ENCODE assay signal across 8 mouse cellular contexts in genomic region chr17:34645831-34646511, GRCm38 (mm10). TPM values are rescaled to one million over a fixed set of nuclear protein-coding genes. Genes with fewer than 3 reads are reported as not detected.
A peak's percentile ranks its signal among the peaks of the same experiment; 100 is the strongest.
DNase-seq lines count a peak whose midpoint lies in the region; ATAC-seq and TF ChIP-seq lines count a peak whose summit lies in the region.

No protein-coding gene starts in this region.

- H3K79me2 ChIP-seq in myocyte (ENCODE audit: control insufficient read depth, insufficient read depth): peaks cover 9% of the 10 kb centered on the region

- no peak overlapping the region for H3ac ChIP-seq in myocyte (ENCODE audit: control insufficient read depth, insufficient read length)

- peak overlapping the region; percentile 34; the same call in 1 of the 2 replicates for H3K27ac ChIP-seq in liver, embryonic 11.5 days (ENCODE audit: low read depth, low read length)
- peak overlapping the region; percentile 27; the same call in 1 of the 2 replicates for H3K27ac ChIP-seq in heart, postnatal 0 days (ENCODE audit: low read depth)

- H3K9me3 ChIP-seq in liver, embryonic 11.5 days (ENCODE audit: control insufficient read depth, low read length): no peaks in the 10 kb centered on the region
- H3K9me3 ChIP-seq in heart, postnatal 0 days (replicated peaks; ENCODE audit: control insufficient read depth, low read length): no peaks in the 10 kb centered on the region

- DNase-seq in adrenal gland, adult 2 months: peak; percentile 15
- DNase-seq in adrenal gland, adult 18-20 months (ENCODE audit: low spot score in 2 of 2): no peak
- DNase-seq in liver, embryonic 11.5 days (ENCODE audit: low spot score): no peak
- DNase-seq in liver: no peak
- peak; percentile 4 for DNase-seq in heart, postnatal 0 days (ENCODE audit: low spot score)
- no peak for DNase-seq in layer of hippocampus, adult 11-12 months (ENCODE audit: low spot score)
- no peak for DNase-seq in Muller cell, postnatal 12 days (ENCODE audit: inconsistent ontology term)

- peaks cover 19% of the 10 kb centered on the region for H3K4me1 ChIP-seq in liver, embryonic 11.5 days (replicated peaks; ENCODE audit: control insufficient read depth, insufficient read depth, low read length)
- H3K4me1 ChIP-seq in heart, postnatal 0 days (ENCODE audit: control insufficient read depth, insufficient read depth): peaks cover 21% of the 10 kb centered on the region

- H3K4me3 ChIP-seq in liver, embryonic 11.5 days (ENCODE audit: low read depth, low read length): peak overlapping the region; percentile 71
- no peak overlapping the region for H3K4me3 ChIP-seq in heart, postnatal 0 days (ENCODE audit: low read depth, low read length)
- peak overlapping the region; percentile 28 for H3K4me3 ChIP-seq in myocyte

- H3K4me2 ChIP-seq in liver, embryonic 11.5 days: peak overlapping the region; percentile 79
- peak overlapping the region; percentile 38; the same call in 1 of the 2 replicates for H3K4me2 ChIP-seq in heart, postnatal 0 days (ENCODE audit: low read depth, low read length)
- H3K4me2 ChIP-seq in myocyte (ENCODE audit: low read depth): peak overlapping the region; percentile 69

- no peak for TF ChIP-seq EP300 in heart, postnatal 0 days (IDR thresholded peaks at IDR 0.05; ENCODE audit: low read depth)

- peaks cover 17% of the 10 kb centered on the region for H3K36me3 ChIP-seq in liver, embryonic 11.5 days (ENCODE audit: control insufficient read depth, insufficient read depth, low read length)
- peaks cover 14% of the 10 kb centered on the region for H3K36me3 ChIP-seq in heart, postnatal 0 days (replicated peaks; ENCODE audit: control insufficient read depth, insufficient read depth, low read length)
- H3K36me3 ChIP-seq in myocyte (ENCODE audit: control insufficient read depth, insufficient read depth): no peaks in the 10 kb centered on the region

- ATAC-seq in liver, embryonic 11.5 days (replicated peaks; ENCODE audit: low FRiP score): no peak
- ATAC-seq in heart, postnatal 0 days (ENCODE audit: insufficient read depth, low read depth): no peak

- H3K9ac ChIP-seq in liver, embryonic 11.5 days (ENCODE audit: low read depth, low read length): no peak overlapping the region
- H3K9ac ChIP-seq in heart, postnatal 0 days (replicated peaks; ENCODE audit: low read depth, low read length): no peak overlapping the region

- 70% methylated on average over 30 of the region's 30 CpGs for WGBS in liver, embryonic 11.5 days
- 79% methylated on average over 30 of the region's 30 CpGs for WGBS in heart, postnatal 0 days

- H3K27me3 ChIP-seq in liver, embryonic 11.5 days (replicated peaks; ENCODE audit: control insufficient read depth, insufficient read depth, low read length): no peaks in the 10 kb centered on the region
- H3K27me3 ChIP-seq in heart, postnatal 0 days (ENCODE audit: control insufficient read depth, insufficient read depth, low read length): no peaks in the 10 kb centered on the region
- H3K27me3 ChIP-seq in myocyte (ENCODE audit: control insufficient read depth, insufficient read depth, insufficient read length): no peaks in the 10 kb centered on the region

- TF ChIP-seq CTCF in heart, postnatal 0 days (IDR thresholded peaks at IDR 0.05; ENCODE audit: low read depth): no peak

- TF ChIP-seq POLR2A in myocyte (IDR thresholded peaks at IDR 0.05; ENCODE audit: insufficient read length, low read depth): no peak

TF ChIP-seq in myocyte, 11 proteins besides CTCF, POLR2A, EP300 and RAD21:
- TF ChIP-seq MYOD1 (IDR thresholded peaks at IDR 0.05; ENCODE audit: control insufficient read depth in 1 of 3, insufficient read length in 2 of 3, low read depth in 2 of 3) (no peak), TCF12 (IDR thresholded peaks at IDR 0.05; ENCODE audit: insufficient read depth, poor library complexity, severe bottlenecking) (no peak), MAX (IDR thresholded peaks at IDR 0.05; ENCODE audit: low read depth) (no peak), USF1 (IDR thresholded peaks at IDR 0.05; ENCODE audit: low read depth) (no peak), MYOG (IDR thresholded peaks at IDR 0.05; ENCODE audit: control insufficient read depth in 1 of 3, insufficient read depth in 1 of 3, insufficient read length in 2 of 3, low read depth in 2 of 3) (no peak), E2F4 (IDR thresholded peaks at IDR 0.05; ENCODE audit: insufficient read depth) (no peak), REST (IDR thresholded peaks at IDR 0.05; ENCODE audit: insufficient read depth, insufficient read length) (no peak), TCF3 (IDR thresholded peaks at IDR 0.05; ENCODE audit: insufficient read length, low read depth) (no peak)
TF ChIP-seq in myocyte: peak in this region for 0.

RNA-seq across cellular contexts. Expression of gene Atf6b, which starts 1.0 kb away (rescaled TPM):
- total RNA-seq in adrenal gland, adult 2 months (2021): 10 to 100 TPM; 44.1 to 53.2 TPM
- 114 and 118 TPM in 2 replicates for polyA plus RNA-seq in adrenal gland, adult 2 months (2012; rRNA removed)
- total RNA-seq in adrenal gland, adult 18-20 months (2021): 10 to 100 TPM; 46.5 to 48.6 TPM
- polyA plus RNA-seq in liver, embryonic 11.5 days (2014; fragmentation: Nextera tagmentation; extraction: Ambion mirVana): 39.9 and 48.5 TPM in 2 replicates
- 15.8 and 16.6 TPM in 2 replicates for total RNA-seq in heart, postnatal 0 days (2014; rRNA removed; ENCODE audit: low replicate concordance)
- polyA plus RNA-seq in heart, postnatal 0 days (2015; fragmentation: Nextera tagmentation; extraction: Ambion mirVana): 22.5 and 24.3 TPM in 2 replicates
- polyA plus RNA-seq in myocyte (2012; fragmentation: generic; extraction: Trizol): 42.5 TPM

RNA-seq across cellular contexts. Expression of gene Fkbpl, which starts 1.4 kb away (rescaled TPM):
- total RNA-seq in adrenal gland, adult 2 months (2021): 10 to 100 TPM; 12.7 to 17.2 TPM
- 7.1 and 7.6 TPM in 2 replicates for polyA plus RNA-seq in adrenal gland, adult 2 months (2012; rRNA removed)
- total RNA-seq in adrenal gland, adult 18-20 months (2021): 10 to 100 TPM; 12.8 to 17.5 TPM
- polyA plus RNA-seq in liver, embryonic 11.5 days (2014; fragmentation: Nextera tagmentation; extraction: Ambion mirVana): 9.5 and 9.7 TPM in 2 replicates
- total RNA-seq in heart, postnatal 0 days (2014; rRNA removed; ENCODE audit: low replicate concordance): 2.6 and 7.1 TPM in 2 replicates
- 12.3 and 13.4 TPM in 2 replicates for polyA plus RNA-seq in heart, postnatal 0 days (2015; fragmentation: Nextera tagmentation; extraction: Ambion mirVana)
- polyA plus RNA-seq in myocyte (2012; fragmentation: generic; extraction: Trizol): 13.5 TPM

RNA-seq across cellular contexts. Expression of gene Prrt1, which starts 16.6 kb away (rescaled TPM):
- 10 to 100 TPM in 1 of 2 experiments, 1 to 10 TPM in 1; 9.1 to 12.8 TPM for total RNA-seq in adrenal gland, adult 2 months (2021)
- polyA plus RNA-seq in adrenal gland, adult 2 months (2012; rRNA removed): 22.1 and 32.8 TPM in 2 replicates
- 10 to 100 TPM; 10.4 to 17.9 TPM for total RNA-seq in adrenal gland, adult 18-20 months (2021)
- polyA plus RNA-seq in liver, embryonic 11.5 days (2014; fragmentation: Nextera tagmentation; extraction: Ambion mirVana): not detected in 2 replicates
- total RNA-seq in heart, postnatal 0 days (2014; rRNA removed; ENCODE audit: low replicate concordance): 0.35 TPM in 1 of 2 replicates, not detected in the other
- polyA plus RNA-seq in heart, postnatal 0 days (2015; fragmentation: Nextera tagmentation; extraction: Ambion mirVana): 0.16 and 0.19 TPM in 2 replicates
- not detected for polyA plus RNA-seq in myocyte (2012; fragmentation: generic; extraction: Trizol)

RNA-seq across cellular contexts. Expression of gene Ppt2, which starts 17.7 kb away (rescaled TPM):
- 10 to 100 TPM; 58.3 to 70.7 TPM for total RNA-seq in adrenal gland, adult 2 months (2021)
- 58.5 and 102 TPM in 2 replicates for polyA plus RNA-seq in adrenal gland, adult 2 months (2012; rRNA removed)
- 10 to 100 TPM; 56.9 to 71.5 TPM for total RNA-seq in adrenal gland, adult 18-20 months (2021)
- polyA plus RNA-seq in liver, embryonic 11.5 days (2014; fragmentation: Nextera tagmentation; extraction: Ambion mirVana): 23.1 and 25.8 TPM in 2 replicates
- 35.7 and 37.4 TPM in 2 replicates for total RNA-seq in heart, postnatal 0 days (2014; rRNA removed; ENCODE audit: low replicate concordance)
- polyA plus RNA-seq in heart, postnatal 0 days (2015; fragmentation: Nextera tagmentation; extraction: Ambion mirVana): 24.0 and 25.7 TPM in 2 replicates
- polyA plus RNA-seq in myocyte (2012; fragmentation: generic; extraction: Trizol): 21.9 TPM

RNA-seq across cellular contexts. Expression of gene Tnxb, which starts 24.4 kb away (rescaled TPM):
- 10 to 100 TPM; 20.2 to 30.1 TPM for total RNA-seq in adrenal gland, adult 2 months (2021)
- 23.4 and 23.6 TPM in 2 replicates for polyA plus RNA-seq in adrenal gland, adult 2 months (2012; rRNA removed)
- 10 to 100 TPM; 19.8 to 25.2 TPM for total RNA-seq in adrenal gland, adult 18-20 months (2021)
- 0.10 TPM in 1 of 2 replicates, not detected in the other for polyA plus RNA-seq in liver, embryonic 11.5 days (2014; fragmentation: Nextera tagmentation; extraction: Ambion mirVana)
- 24.5 and 26.8 TPM in 2 replicates for total RNA-seq in heart, postnatal 0 days (2014; rRNA removed; ENCODE audit: low replicate concordance)
- 1.8 and 2.0 TPM in 2 replicates for polyA plus RNA-seq in heart, postnatal 0 days (2015; fragmentation: Nextera tagmentation; extraction: Ambion mirVana)
- polyA plus RNA-seq in myocyte (2012; fragmentation: generic; extraction: Trizol): under 0.01 TPM

Comparison
In these comparisons a context has a peak if more than half of its experiments do, and no peak if none do; other contexts are left out.
1. DNase-seq: peak in adrenal gland, adult 2 months (single experiment) and heart, postnatal 0 days (single experiment); none in adrenal gland, adult 18-20 months (0 of 2), liver, embryonic 11.5 days (single experiment), liver (single experiment), layer of hippocampus, adult 11-12 months (single experiment) and Muller cell, postnatal 12 days (single experiment).
2. RNA of gene Prrt1, which starts 16.6 kb away (polyA plus RNA-seq): 22.1 to 32.8 TPM in adrenal gland, adult 2 months; 0.16 to 0.19 TPM in heart, postnatal 0 days, not detected in liver, embryonic 11.5 days and not detected in myocyte (single experiment); every median in the first group is over 10 times any median in the second.
3. Peak in every context shown above with its lines, with median percentiles within 50 percentile points of each other: H3K4me2 ChIP-seq.